Mouse (Mus musculus) right cerebral cortex, postnatal 25 days (tissue): ENCODE data around the gene Zc2hc1c.
"Not testable (repeated sequence)": the region's sequence is repeated elsewhere in the genome, so short reads cannot be mapped to it uniquely, and the experiment has no call there.

Experiments
- DNase-seq: peaks from one replicate; pipeline ENCODE4 v3.0.0; 2022

The Zc2hc1c gene

GRCm38 (mm10) chr12:85288486-85289156, at the start of gene Zc2hc1c:
TSS of gene Zc2hc1c (plus strand) at chr12:85288591.
- DNase-seq, result peak; percentile 76

GRCm38 (mm10) chr12:85252083-85252482, 36.3 kb upstream of the Zc2hc1c start:
- no peak for DNase-seq

- DNase-seq, result no peak
These were observed 32.2 kb upstream of the Zc2hc1c start for GRCm38 (mm10) chr12:85256074-85256751.

- DNase-seq, result no peak
These were observed 31.3 kb upstream of the Zc2hc1c start for GRCm38 (mm10) chr12:85257008-85257639.

- no peak for DNase-seq
These were observed 25.9 kb upstream of the Zc2hc1c start for GRCm38 (mm10) chr12:85262489-85262888.

- DNase-seq, result peak; percentile 8
These were observed 25.2 kb upstream of the Zc2hc1c start for GRCm38 (mm10) chr12:85263190-85263589.

- no peak for DNase-seq
These were observed 23.9 kb upstream of the Zc2hc1c start for GRCm38 (mm10) chr12:85264531-85264930.

GRCm38 (mm10) chr12:85264940-85265339, 23.5 kb upstream of the Zc2hc1c start:
- no peak for DNase-seq

GRCm38 (mm10) chr12:85266248-85266647, 22.1 kb upstream of the Zc2hc1c start:
- DNase-seq, result no peak

GRCm38 (mm10) chr12:85269821-85270220, 18.6 kb upstream of the Zc2hc1c start:
- no peak for DNase-seq

GRCm38 (mm10) chr12:85270319-85270718, 18.1 kb upstream of the Zc2hc1c start, which contains the start of gene Mlh3:
TSS of gene Mlh3 (minus strand) at chr12:85270599.
- peak; percentile 90 for DNase-seq

- no peak for DNase-seq
These were observed 17.1 kb upstream of the Zc2hc1c start for GRCm38 (mm10) chr12:85271132-85271842.

- DNase-seq, result no peak
These were observed 16.6 kb upstream of the Zc2hc1c start for GRCm38 (mm10) chr12:85271843-85272206.

GRCm38 (mm10) chr12:85273508-85273907, 14.9 kb upstream of the Zc2hc1c start:
- no peak for DNase-seq

- DNase-seq, result no peak
These were observed 12.1 kb upstream of the Zc2hc1c start for GRCm38 (mm10) chr12:85276273-85276672.

- DNase-seq, result no peak
These were observed 9.5 kb upstream of the Zc2hc1c start for GRCm38 (mm10) chr12:85278919-85279318.

- peak; percentile 12 for DNase-seq
These were observed 8.9 kb upstream of the Zc2hc1c start for GRCm38 (mm10) chr12:85279396-85280080.

GRCm38 (mm10) chr12:85280105-85280844, 8.1 kb upstream of the Zc2hc1c start:
- DNase-seq, result peak; percentile 95

GRCm38 (mm10) chr12:85280845-85281651, 7.3 kb upstream of the Zc2hc1c start:
- no peak for DNase-seq

- DNase-seq, result not testable (repeated sequence)
These were observed 6.6 kb upstream of the Zc2hc1c start for GRCm38 (mm10) chr12:85281756-85282155.

- no peak for DNase-seq
These were observed 4.1 kb upstream of the Zc2hc1c start for GRCm38 (mm10) chr12:85284331-85284730.
